Mouse (Mus musculus) yolk sac, embryonic 10.5 days (tissue): ENCODE measurements around the gene Olfr1411.

Experiments used
- DNase-seq: peaks from one replicate; pipeline ENCODE4 v3.0.0-alpha.2; 2017; ENCODE audit warnings: low spot score

Gene Olfr1411

DNA sequence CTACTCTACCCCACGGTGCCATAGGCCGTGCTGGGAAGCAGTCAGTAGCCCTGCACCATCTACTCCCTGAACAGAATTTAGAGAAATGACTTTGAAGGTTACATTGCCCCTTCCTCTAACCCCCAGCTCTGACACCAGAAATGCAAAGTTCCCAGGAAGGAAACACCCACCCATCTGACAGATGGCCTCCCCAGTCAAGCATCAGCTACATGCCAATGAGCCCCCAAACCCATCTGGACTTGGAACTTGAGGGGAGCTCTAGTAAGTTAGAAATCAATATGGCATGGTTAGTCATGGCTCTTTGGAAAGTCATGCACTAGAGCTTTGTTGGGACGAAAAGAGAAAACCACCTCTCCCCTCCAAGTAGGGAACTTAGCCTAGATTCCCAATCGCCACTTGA, 44.5 kb downstream of the Olfr1411 start:
- DNase-seq, result no peak

GRCm38 (mm10) chr1:92640393-92640792, 46.2 kb downstream of the Olfr1411 start:
- no peak for DNase-seq

DNA sequence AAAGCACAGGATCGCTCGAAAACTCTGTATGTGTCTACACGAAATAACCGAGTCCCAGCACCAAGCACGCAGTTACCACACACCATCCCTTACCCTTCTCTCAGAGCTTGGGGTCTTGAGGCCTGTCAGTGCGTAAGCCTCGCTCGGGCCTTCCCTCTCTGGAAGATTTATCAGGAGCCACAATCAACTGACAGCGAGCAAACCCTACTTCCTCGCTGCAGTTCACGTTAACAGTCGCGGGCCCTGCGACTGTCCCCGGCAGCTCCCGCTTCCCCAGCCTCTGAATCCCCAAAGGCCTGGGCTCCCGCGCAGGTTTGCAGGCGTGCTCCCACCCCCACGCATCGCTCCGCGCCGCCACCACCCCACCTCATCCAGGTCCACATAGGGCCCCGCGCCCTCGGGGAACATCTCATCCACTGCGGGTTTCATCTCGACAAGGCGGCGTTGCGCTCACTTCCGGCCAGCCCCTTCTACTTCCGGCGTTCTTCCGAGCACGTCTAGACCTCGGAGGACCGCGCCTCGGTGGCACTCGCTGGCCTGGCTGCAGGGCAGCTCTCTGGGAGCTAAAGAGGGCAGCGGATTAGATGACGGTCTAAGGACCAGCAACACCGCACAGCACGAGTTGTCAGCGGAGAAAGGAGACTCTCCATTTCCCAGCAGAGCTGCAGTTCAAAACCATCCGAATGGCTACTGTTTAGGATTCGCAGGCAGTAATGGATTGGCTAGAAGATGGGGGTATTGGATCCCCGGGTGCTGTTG, 47.5 kb downstream of the Olfr1411 start, which contains the start of gene Cops9:
Cops9 (minus strand) TSS at position 472 of the 759 bp plus-strand sequence.
- DNase-seq, result peak; percentile 90

- DNase-seq, result no peak
Observed at GRCm38 (mm10) chr1:92643691-92644090, 49.5 kb downstream of the Olfr1411 start.

- no peak for DNase-seq
Observed at GRCm38 (mm10) chr1:92644916-92645315, 50.7 kb downstream of the Olfr1411 start.

DNA sequence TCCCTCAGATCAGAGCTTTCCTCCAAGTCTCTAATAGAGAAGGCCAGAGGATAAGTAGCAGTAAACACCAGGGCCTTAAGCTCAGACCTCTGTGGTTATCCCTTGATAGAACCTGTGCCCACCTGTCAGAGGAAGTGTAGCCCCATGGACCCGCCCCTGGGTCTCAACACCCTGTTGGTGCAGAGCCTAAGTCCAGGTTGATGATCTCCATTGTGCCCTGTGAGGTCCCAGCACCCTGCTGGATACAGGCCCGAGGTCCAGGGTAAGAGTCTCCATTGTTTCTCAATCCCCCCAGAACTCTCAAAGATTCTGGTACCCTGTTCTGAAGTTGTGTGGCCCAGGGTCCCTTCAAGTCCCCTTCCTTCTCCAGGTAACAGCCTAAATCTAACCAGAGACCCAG, 51.9 kb downstream of the Olfr1411 start:
- no peak for DNase-seq

- no peak for DNase-seq
Observed at GRCm38 (mm10) chr1:92646601-92647000, 52.4 kb downstream of the Olfr1411 start.

DNA sequence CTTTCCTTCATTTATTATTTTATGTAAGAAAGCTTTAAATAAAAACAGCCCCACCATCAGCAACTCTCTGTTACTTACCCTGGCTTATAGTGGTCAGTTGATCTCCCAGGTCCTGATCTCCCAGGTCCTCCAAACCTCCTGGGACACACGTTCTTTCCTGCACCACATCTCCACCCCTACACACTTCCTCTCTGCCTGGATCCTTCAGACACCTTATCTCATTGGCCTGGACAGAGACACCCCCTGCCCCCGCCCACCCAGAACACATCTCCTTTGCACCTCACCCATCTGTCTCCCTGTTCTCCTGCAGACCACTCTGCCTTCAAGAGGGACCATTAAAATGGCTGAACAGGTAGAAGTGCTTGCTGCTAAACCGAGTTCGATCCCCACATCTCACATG, 52.8 kb downstream of the Olfr1411 start:
- no peak for DNase-seq
